Mouse (Mus musculus): Measurements from ENCODE around the gene Hpcal1. TPM values are rescaled to one million over a fixed set of nuclear protein-coding genes. Genes with fewer than 3 reads are reported as not detected.

Hpcal1 gene
- polyA plus RNA-seq, 1 experiment from 2014 or later: 20.3 TPM

DNA sequence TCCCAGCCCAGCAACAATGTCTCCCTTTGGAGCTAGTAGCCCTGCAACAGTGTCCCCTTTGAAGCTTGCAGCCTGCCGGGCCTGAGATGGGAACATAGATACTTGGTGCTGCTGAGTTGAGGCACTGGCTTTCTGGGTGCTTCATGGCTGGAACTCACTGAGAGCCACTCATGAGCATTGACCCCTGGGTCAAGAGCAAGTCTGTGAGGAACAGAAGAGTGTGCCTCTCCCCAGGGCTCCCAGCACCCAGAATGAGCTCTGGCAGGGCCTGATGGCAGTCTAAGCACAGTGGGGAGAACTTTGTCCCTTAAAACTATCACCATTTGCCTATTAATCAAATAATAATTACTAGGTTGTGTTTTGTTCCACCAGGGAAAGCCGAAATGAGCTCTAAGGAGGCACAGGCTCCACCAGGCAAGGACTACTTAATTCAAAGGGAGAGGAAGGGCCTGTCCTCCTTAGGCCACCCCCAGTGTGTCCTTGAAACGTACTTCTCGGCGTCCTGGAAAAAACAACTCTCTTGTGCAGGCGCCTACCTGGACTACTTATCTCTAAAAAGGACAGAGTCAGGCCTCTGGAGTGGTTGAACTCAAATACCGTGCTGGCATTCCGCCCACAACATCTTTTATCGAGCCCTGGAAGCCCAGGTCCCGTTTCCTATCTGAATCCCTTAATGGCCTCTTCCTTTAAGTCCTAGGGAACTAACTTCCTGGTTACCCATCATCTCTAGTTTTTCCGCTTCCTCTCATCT, 52.1 kb downstream of the Hpcal1 start:
- H3K4me2 ChIP-seq: no peak overlapping the region
- no peak overlapping the region for H3K4me3 ChIP-seq (replicated peaks)
- H3K27ac ChIP-seq (replicated peaks): no peak overlapping the region
- no peak for ATAC-seq (ENCODE audit: insufficient read depth)
- H3K9ac ChIP-seq: no peak overlapping the region
- peaks cover 49% of the 10 kb centered on the region for H3K4me1 ChIP-seq (replicated peaks)
- WGBS (ENCODE audit: insufficient replicate concordance): 63% methylated on average over 11 of the region's 11 CpGs
- no peaks in the 10 kb centered on the region for H3K36me3 ChIP-seq (replicated peaks)
- no peaks in the 10 kb centered on the region for H3K9me3 ChIP-seq (replicated peaks)
- no peaks in the 10 kb centered on the region for H3K27me3 ChIP-seq

DNA sequence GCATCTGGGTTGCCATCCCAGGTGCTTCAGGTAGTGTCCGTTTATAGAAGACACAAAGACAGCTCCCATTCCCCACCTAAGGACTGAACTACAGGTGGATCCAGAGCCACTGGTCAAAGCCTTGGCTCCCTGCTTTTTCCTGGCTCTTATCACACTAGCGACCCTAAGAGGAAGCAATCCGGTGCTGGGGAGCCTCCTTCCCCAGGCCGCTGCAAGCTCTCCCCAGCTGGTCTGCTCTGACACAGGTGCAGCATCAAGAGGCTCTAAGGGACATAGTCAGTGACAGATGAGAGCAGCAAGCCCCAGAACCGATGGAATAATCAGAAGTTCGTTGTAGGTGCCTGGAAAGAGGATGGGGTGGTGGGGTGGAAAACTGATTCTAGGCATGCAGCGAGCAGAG, 54.8 kb downstream of the Hpcal1 start:
- H3K4me3 ChIP-seq (replicated peaks): no peak overlapping the region
- no peak for ATAC-seq (ENCODE audit: insufficient read depth)
- 56% methylated on average over 7 of the region's 7 CpGs for WGBS (ENCODE audit: insufficient replicate concordance)

DNA sequence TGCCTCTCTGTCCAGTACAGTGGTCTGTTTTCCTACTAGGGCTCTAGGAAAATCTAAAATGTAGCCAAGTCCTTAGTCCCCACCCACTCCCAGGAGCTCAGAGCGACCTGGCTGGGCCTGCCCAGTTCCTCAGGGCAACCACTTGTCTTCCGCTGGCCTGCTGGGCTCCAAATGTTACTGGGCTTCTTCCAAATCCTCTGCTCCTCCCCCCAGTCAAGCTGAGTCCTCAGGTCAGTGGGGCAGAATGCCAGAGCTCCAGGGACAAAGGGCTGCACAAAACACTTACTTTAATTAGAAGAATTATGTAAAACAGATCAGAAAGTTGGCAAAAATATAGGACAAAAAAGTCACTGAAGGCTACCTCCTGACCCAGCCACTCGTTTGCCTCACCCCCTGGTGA, 56.1 kb downstream of the Hpcal1 start:
- Histone ChIP-seq H3K9ac (no peak overlapping the region), H3K36me3 (replicated peaks) (no peaks in the 10 kb centered on the region), H3K9me3 (replicated peaks) (no peaks in the 10 kb centered on the region), H3K4me3 (replicated peaks) (no peak overlapping the region), H3K4me1 (replicated peaks) (peaks cover 52% of the 10 kb centered on the region), H3K27me3 (no peaks in the 10 kb centered on the region), H3K4me2 (no peak overlapping the region), H3K27ac (replicated peaks) (no peak overlapping the region)
- 25% methylated on average over 3 of the region's 3 CpGs for WGBS (ENCODE audit: insufficient replicate concordance)
- ATAC-seq (ENCODE audit: insufficient read depth): no peak

More for the DNA sequence above, 54.8 kb downstream of the Hpcal1 start:
- H3K9me3 ChIP-seq (replicated peaks): no peaks in the 10 kb centered on the region
- peaks cover 54% of the 10 kb centered on the region for H3K4me1 ChIP-seq (replicated peaks)
- H3K27ac ChIP-seq (replicated peaks): no peak overlapping the region
- H3K27me3 ChIP-seq: no peaks in the 10 kb centered on the region
- no peak overlapping the region for H3K9ac ChIP-seq
- no peak overlapping the region for H3K4me2 ChIP-seq
- no peaks in the 10 kb centered on the region for H3K36me3 ChIP-seq (replicated peaks)

DNA sequence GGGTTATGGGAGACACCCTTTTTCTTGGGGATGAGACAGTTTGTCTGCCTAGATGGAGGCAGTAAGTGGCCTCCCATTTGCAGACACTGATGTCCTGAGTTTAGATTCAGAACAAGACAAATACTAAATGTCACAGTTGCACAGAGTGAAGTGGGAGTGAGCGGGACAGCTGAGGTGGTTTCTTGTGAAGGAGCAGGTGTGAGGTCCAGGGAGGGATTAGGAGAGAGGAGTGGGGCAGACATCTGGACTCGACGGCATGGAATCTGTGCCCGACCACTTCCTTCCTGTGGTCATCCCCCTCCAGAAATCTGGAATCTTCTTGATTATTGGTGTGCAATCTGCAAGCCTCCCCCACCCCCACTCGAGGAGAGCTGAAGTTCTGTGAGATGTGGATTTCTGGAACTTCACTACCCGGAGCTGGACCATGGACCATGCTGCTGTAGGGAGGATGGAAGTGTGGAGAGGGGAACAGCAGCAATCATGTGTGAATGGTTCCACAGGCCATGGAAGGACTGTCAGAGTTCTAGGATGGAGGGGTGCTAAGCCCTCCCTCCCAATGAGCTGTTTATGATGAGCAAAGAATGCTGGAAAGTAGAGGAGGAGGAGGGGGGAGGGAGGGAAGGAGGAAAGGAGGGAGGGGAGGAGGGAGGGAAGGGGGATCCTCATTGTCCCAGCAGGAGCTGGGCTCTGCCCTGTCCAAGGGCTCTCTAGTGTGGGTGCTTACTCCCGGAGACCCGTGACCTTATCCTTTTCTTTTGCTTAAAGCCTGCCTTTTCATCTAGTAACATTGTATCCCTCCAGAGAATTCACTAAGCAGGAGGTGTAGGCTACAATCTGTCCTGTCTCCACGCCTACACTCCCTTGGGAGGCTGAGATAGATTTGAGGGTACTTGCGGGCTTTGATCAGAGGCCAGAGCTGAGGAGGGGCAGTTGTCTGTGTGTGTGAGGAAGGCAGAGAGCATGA, 56.8 kb downstream of the Hpcal1 start:
- Histone ChIP-seq H3K27me3 (no peaks in the 10 kb centered on the region), H3K9me3 (replicated peaks) (no peaks in the 10 kb centered on the region), H3K4me1 (replicated peaks) (peaks cover 45% of the 10 kb centered on the region), H3K9ac (no peak overlapping the region), H3K36me3 (replicated peaks) (no peaks in the 10 kb centered on the region), H3K4me3 (replicated peaks) (no peak overlapping the region), H3K4me2 (no peak overlapping the region), H3K27ac (replicated peaks) (peak overlapping the region; percentile 45; the same call in 1 of the 2 replicates)
- 44% methylated on average over 10 of the region's 10 CpGs for WGBS (ENCODE audit: insufficient replicate concordance)
- no peak for ATAC-seq (ENCODE audit: insufficient read depth)

DNA sequence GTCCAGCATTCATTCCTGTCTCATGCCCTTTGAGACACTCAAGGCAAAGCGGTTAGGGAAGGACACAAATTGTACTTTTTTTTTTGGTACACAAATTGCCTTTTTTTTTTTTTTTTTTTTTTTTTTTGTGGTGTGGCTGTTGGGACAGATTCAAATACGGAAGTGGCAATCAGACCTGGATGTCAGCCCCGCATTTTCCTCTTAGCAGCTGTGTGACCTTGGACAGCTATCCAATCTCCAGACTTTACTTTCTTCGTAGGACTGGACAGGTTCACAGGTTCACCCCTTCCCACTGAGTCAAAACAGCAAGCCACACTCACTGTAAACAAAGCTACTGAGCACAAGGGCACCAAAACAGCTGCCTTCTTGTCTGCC, 57.5 kb downstream of the Hpcal1 start:
- Histone ChIP-seq H3K4me1 (replicated peaks) (peaks cover 40% of the 10 kb centered on the region), H3K27me3 (no peaks in the 10 kb centered on the region), H3K36me3 (replicated peaks) (no peaks in the 10 kb centered on the region), H3K9me3 (replicated peaks) (no peaks in the 10 kb centered on the region), H3K27ac (replicated peaks) (no peak overlapping the region; the same call in 1 of the 2 replicates), H3K9ac (no peak overlapping the region), H3K4me2 (no peak overlapping the region), H3K4me3 (replicated peaks) (no peak overlapping the region)
- no peak for ATAC-seq (ENCODE audit: insufficient read depth)
- 27% methylated on average over 4 of the region's 4 CpGs for WGBS (ENCODE audit: insufficient replicate concordance)

DNA sequence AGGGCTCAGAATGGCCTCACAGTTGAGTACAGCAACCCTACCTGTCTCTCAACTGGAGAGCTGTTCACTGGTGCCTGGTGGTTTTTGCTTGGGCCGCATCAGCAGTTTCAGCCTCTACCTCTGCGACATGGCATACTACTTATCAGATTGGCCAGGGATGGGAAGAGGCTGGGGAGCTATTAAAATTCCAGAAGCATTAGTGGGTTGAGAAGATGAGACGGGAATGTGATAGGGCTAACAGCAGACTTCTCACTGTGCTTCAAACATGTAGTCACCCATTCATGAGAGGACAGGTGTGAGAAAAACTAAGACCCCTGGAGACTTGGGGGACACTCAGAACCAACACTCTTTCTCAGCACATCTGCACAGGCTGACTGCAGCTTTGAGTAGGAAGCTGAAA, 59.1 kb downstream of the Hpcal1 start:
- no peak overlapping the region for H3K27ac ChIP-seq (replicated peaks)
- no peaks in the 10 kb centered on the region for H3K9me3 ChIP-seq (replicated peaks)
- no peaks in the 10 kb centered on the region for H3K27me3 ChIP-seq
- no peak overlapping the region for H3K4me2 ChIP-seq
- no peak for ATAC-seq (ENCODE audit: insufficient read depth)
- H3K4me3 ChIP-seq (replicated peaks): no peak overlapping the region
- H3K4me1 ChIP-seq (replicated peaks): peaks cover 40% of the 10 kb centered on the region
- H3K9ac ChIP-seq: no peak overlapping the region
- no peaks in the 10 kb centered on the region for H3K36me3 ChIP-seq (replicated peaks)
- WGBS (ENCODE audit: insufficient replicate concordance): 60% methylated on average over 3 of the region's 3 CpGs

DNA sequence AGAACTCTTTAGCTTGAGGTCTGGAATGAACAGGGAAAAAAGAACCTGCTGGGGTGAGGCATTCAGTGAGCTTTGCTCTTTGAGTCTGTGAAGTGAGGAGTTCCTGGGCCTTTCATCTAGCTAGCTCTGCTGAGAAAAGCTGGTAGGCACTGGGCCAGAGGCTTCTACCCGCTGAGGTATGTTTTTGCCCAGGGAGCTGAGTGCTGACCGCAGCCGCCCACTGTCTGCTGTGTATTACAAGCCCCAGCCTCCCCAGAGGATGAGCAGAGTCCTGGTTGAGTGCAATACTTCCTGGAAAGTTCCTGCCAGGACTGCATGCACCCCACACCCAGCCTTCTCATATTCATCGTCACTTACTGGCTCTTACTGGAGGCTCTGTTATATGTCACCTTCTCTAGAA, 59.8 kb downstream of the Hpcal1 start:
- Histone ChIP-seq H3K9ac (no peak overlapping the region), H3K27me3 (no peaks in the 10 kb centered on the region), H3K9me3 (replicated peaks) (no peaks in the 10 kb centered on the region), H3K4me1 (replicated peaks) (peaks cover 40% of the 10 kb centered on the region), H3K36me3 (replicated peaks) (no peaks in the 10 kb centered on the region), H3K4me2 (no peak overlapping the region), H3K4me3 (replicated peaks) (no peak overlapping the region), H3K27ac (replicated peaks) (0 out of 2 replicates have a peak overlapping the region, but pooled peaks have one; percentile 0)
- ATAC-seq (ENCODE audit: insufficient read depth): no peak
- WGBS (ENCODE audit: insufficient replicate concordance): 64% methylated on average over 4 of the region's 4 CpGs

DNA sequence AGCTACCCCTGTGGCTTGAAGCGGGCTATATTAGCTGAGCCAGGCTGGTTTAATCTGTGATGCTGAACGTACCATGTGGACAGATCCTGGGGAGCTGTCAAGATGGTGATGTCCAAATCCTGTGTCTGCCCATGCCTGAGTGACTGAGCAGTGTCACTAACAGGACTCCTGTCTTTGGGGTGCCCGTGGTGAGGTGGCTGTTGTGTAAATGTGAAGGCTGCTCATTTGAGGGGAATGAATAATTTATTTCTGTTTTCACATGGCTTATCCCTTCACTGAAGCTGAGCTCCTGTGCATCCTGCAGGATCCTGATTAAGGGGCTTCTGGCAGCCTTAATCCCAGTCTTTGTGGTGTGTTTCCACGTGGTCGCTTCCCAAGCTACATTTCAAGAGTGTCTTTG, 62.2 kb downstream of the Hpcal1 start:
- Histone ChIP-seq H3K9ac (no peak overlapping the region), H3K36me3 (replicated peaks) (no peaks in the 10 kb centered on the region), H3K4me3 (replicated peaks) (no peak overlapping the region), H3K27me3 (no peaks in the 10 kb centered on the region), H3K4me2 (no peak overlapping the region), H3K27ac (replicated peaks) (no peak overlapping the region), H3K9me3 (replicated peaks) (no peaks in the 10 kb centered on the region), H3K4me1 (replicated peaks) (peaks cover 22% of the 10 kb centered on the region)
- 52% methylated on average over 5 of the region's 5 CpGs for WGBS (ENCODE audit: insufficient replicate concordance)
- ATAC-seq (ENCODE audit: insufficient read depth): no peak

DNA sequence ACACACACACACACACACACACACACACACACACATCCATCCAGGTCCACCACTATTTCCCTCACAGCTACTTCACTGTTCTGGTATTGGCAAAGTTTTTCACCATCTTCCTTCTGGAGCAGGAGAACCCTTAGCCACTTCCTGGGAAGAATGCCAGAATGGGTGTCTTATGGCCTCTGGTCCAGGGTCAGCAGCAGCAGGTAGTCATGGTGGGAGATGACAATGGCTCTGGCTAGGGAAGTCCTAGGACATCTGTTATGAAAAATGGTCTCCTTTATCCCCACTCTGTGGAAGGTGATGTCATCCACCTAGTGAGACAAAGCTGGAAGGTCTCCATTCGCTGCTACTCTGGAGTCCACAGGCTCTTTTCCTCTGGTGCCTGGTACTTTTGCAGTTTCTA, 64.1 kb downstream of the Hpcal1 start:
- ATAC-seq (ENCODE audit: insufficient read depth): no peak
- no peak overlapping the region for H3K9ac ChIP-seq
- WGBS (ENCODE audit: insufficient replicate concordance): 88% methylated on average over 1 of the region's 1 CpGs
- no peak overlapping the region for H3K4me2 ChIP-seq
- H3K36me3 ChIP-seq (replicated peaks): no peaks in the 10 kb centered on the region
- no peaks in the 10 kb centered on the region for H3K27me3 ChIP-seq
- peaks cover 11% of the 10 kb centered on the region; the same call in 1 of the 2 replicates for H3K4me1 ChIP-seq (replicated peaks)
- no peak overlapping the region for H3K4me3 ChIP-seq (replicated peaks)
- no peak overlapping the region for H3K27ac ChIP-seq (replicated peaks)
- no peaks in the 10 kb centered on the region for H3K9me3 ChIP-seq (replicated peaks)

DNA sequence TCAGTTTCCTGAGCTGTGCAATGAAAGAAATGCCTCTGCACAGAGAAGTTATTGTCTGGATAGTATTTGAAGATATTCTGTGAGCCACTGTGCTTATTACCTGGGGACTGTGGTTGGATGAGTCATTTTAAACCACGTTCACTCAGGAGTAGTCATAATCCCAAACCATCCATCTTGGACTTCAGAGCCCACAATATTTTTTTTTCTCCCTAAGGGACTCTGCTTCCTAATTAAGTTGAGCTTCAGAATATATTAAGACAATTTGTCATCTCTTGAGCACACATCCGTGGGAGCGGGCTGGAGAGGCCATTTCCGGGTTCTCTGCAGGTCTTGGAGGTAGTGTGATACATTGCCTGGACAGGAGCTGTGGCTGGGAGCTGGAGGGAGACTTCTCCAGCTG, 66.2 kb downstream of the Hpcal1 start:
- no peaks in the 10 kb centered on the region for H3K36me3 ChIP-seq (replicated peaks)
- H3K4me3 ChIP-seq (replicated peaks): no peak overlapping the region
- no peak overlapping the region for H3K27ac ChIP-seq (replicated peaks)
- H3K9me3 ChIP-seq (replicated peaks): no peaks in the 10 kb centered on the region
- WGBS (ENCODE audit: insufficient replicate concordance): 68% methylated on average over 4 of the region's 4 CpGs
- H3K4me1 ChIP-seq (replicated peaks): no peaks in the 10 kb centered on the region
- H3K9ac ChIP-seq: no peak overlapping the region
- H3K27me3 ChIP-seq: no peaks in the 10 kb centered on the region
- H3K4me2 ChIP-seq: no peak overlapping the region
- no peak for ATAC-seq (ENCODE audit: insufficient read depth)

DNA sequence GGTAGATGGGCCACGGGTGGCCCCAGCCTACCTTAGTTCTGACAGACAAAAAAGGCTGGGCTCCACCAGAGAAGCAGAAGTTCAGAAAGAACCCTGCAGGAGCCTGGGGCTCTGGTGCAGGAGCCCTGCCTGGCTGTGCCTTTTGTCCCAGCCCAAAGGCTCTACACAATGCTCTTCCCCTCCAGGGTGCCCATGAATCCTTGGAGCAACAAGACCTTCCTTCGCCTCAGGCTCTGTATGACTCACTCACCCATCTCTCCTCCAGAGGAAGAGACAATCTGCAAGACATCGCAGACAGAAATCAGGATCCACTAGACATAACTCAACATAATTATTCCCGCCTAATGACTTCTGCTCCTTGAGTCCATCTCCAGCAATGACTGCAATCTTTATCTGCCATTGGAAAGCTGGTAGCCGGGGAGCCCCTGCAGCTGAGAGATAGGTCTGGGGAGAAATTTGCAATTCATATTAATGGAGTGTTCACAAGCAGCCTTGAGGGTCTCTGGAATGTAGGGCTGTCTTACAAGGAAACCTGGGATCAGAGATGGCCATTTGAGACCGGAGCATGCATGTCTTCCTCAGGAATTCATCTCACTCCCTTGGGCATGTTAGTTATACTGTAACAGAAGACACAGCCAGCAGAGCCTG, 71.8 kb downstream of the Hpcal1 start:
- no peaks in the 10 kb centered on the region for H3K36me3 ChIP-seq (replicated peaks)
- peaks cover 18% of the 10 kb centered on the region for H3K4me1 ChIP-seq (replicated peaks)
- no peaks in the 10 kb centered on the region for H3K9me3 ChIP-seq (replicated peaks)
- 52% methylated on average over 6 of the region's 6 CpGs for WGBS (ENCODE audit: insufficient replicate concordance)
- H3K27ac ChIP-seq (replicated peaks): no peak overlapping the region
- ATAC-seq (ENCODE audit: insufficient read depth): no peak
- no peak overlapping the region for H3K4me2 ChIP-seq
- no peak overlapping the region for H3K9ac ChIP-seq
- no peaks in the 10 kb centered on the region for H3K27me3 ChIP-seq
- H3K4me3 ChIP-seq (replicated peaks): no peak overlapping the region

Data from liver, embryonic 15.5 days (tissue).